Mouse (Mus musculus) small intestine, adult 2 months (tissue): ENCODE data around the gene Fzd9. TPM values are rescaled to one million over a fixed set of nuclear protein-coding genes. Genes with fewer than 3 reads are reported as not detected.

Source experiments
- H3K27ac ChIP-seq: fragments of 200-500 bp; 2 replicates; pipeline ENCODE4 v1.5.1; 2012; ENCODE audit warnings: low read depth, low read length, control low read depth, inconsistent platforms; ENCODE audit not compliant: insufficient read depth
- H3K27me3 ChIP-seq: fragments of 200-500 bp; 2 replicates; pipeline ENCODE4 v1.6.1; 2012; ENCODE audit warnings: mild to moderate bottlenecking, moderate library complexity, low read length, inconsistent platforms; ENCODE audit not compliant: control insufficient read depth, insufficient read depth
- H3K36me3 ChIP-seq: fragments of 200-500 bp; 2 replicates; pipeline ENCODE4 v1.6.1; 2012; ENCODE audit warnings: mild to moderate bottlenecking, low read length, control low read depth, inconsistent platforms; ENCODE audit not compliant: control insufficient read depth, insufficient read depth
- H3K4me1 ChIP-seq: fragments of 200-500 bp; 2 replicates; pipeline ENCODE4 v1.6.1; 2012; ENCODE audit warnings: low read length, inconsistent platforms, mixed read lengths; ENCODE audit not compliant: control insufficient read depth, insufficient read depth, insufficient read length
- H3K4me3 ChIP-seq: fragments of 200-500 bp; 2 replicates; pipeline ENCODE4 v1.5.1; 2012; ENCODE audit warnings: low read depth, mild to moderate bottlenecking, control low read depth, inconsistent platforms, low read length, moderate library complexity
- CTCF ChIP-seq: fragments of 200-500 bp; IDR thresholded peaks from 2 replicates; pipeline ENCODE4 v1.5.1; 2012; ENCODE audit warnings: low read depth, mild to moderate bottlenecking, control low read depth, inconsistent platforms, low read length, moderate library complexity, mixed read lengths; ENCODE audit not compliant: insufficient replicate concordance, insufficient read length; ENCODE audit errors: extremely low read depth
- POLR2A ChIP-seq: fragments of 200-500 bp; IDR thresholded peaks from 2 replicates; pipeline ENCODE4 v1.6.1; 2012; ENCODE audit warnings: low read depth, mild to moderate bottlenecking, control low read depth, inconsistent platforms, low read length, moderate library complexity
- WGBS: fragments of 180-500 bp; shearing (Covaris S2); methylation state at CpG from one replicate; pipeline ENCODE4 v1.1.7; 2018; 5-methylcytosine and 5-hydroxymethylcytosine counted together
- polyA plus RNA-seq: library from polyadenylated mRNA; depleted of rRNA; stranded (reverse); fragments of >200 nt; gene quantifications from 2 replicates; pipeline ENCODE4 v1.2.3, GENCODE M21; 2012

Gene Fzd9
- polyA plus RNA-seq, 1 experiment, result 8.7 TPM

GRCm38 (mm10) chr5:135258280-135259150 is 7.5 kb upstream of the Fzd9 start:
- H3K4me1 ChIP-seq, result no peaks in the 10 kb centered on the region
- H3K4me3 ChIP-seq, result no peak overlapping the region
- no peak overlapping the region for H3K27ac ChIP-seq

GRCm38 (mm10) chr5:135257559-135257958 is 6.5 kb upstream of the Fzd9 start:
- Histone ChIP-seq H3K4me1 (no peaks in the 10 kb centered on the region), H3K27me3 (no peaks in the 10 kb centered on the region), H3K27ac (no peak overlapping the region), H3K4me3 (no peak overlapping the region), H3K36me3 (no peaks in the 10 kb centered on the region)
- TF ChIP-seq CTCF (no peak; the same call in 1 of the 2 replicates), POLR2A (no peak)
- WGBS, result 84% methylated on average over 12 of the region's 12 CpGs

More at GRCm38 (mm10) chr5:135258280-135259150, 7.5 kb upstream of the Fzd9 start:
- 58% methylated on average over 30 of the region's 30 CpGs for WGBS
- H3K36me3 ChIP-seq, result no peaks in the 10 kb centered on the region
- TF ChIP-seq CTCF (no peak), POLR2A (no peak)
- no peaks in the 10 kb centered on the region for H3K27me3 ChIP-seq

- H3K27ac ChIP-seq, result no peak overlapping the region
- H3K4me1 ChIP-seq, result peaks cover 2% of the 10 kb centered on the region; the same call in 1 of the 2 replicates
- TF ChIP-seq POLR2A, result no peak
- TF ChIP-seq CTCF, result no peak
- H3K27me3 ChIP-seq, result no peaks in the 10 kb centered on the region
- no peak overlapping the region for H3K4me3 ChIP-seq
- H3K36me3 ChIP-seq, result no peaks in the 10 kb centered on the region
- 85% methylated on average over 3 of the region's 3 CpGs for WGBS
Observed at GRCm38 (mm10) chr5:135256166-135256565, 5.1 kb upstream of the Fzd9 start.

GRCm38 (mm10) chr5:135253741-135254401 is 2.8 kb upstream of the Fzd9 start:
- Histone ChIP-seq H3K36me3 (no peaks in the 10 kb centered on the region), H3K27ac (no peak overlapping the region), H3K4me3 (no peak overlapping the region), H3K27me3 (peaks cover 14% of the 10 kb centered on the region), H3K4me1 (peaks cover 12% of the 10 kb centered on the region)
- TF ChIP-seq POLR2A, result no peak
- TF ChIP-seq CTCF, result no peak
- WGBS, result 42% methylated on average over 12 of the region's 12 CpGs

- peaks cover 14% of the 10 kb centered on the region for H3K27me3 ChIP-seq
- TF ChIP-seq POLR2A (no peak), CTCF (no peak)
- H3K36me3 ChIP-seq, result peaks cover 10% of the 10 kb centered on the region
- WGBS, result 2% methylated on average over 92 of the region's 92 CpGs
- peaks cover 12% of the 10 kb centered on the region for H3K4me1 ChIP-seq
- H3K27ac ChIP-seq, result no peak overlapping the region
- peak overlapping the region; percentile 67 for H3K4me3 ChIP-seq
Observed at GRCm38 (mm10) chr5:135250186-135251078, 598 bp downstream of the Fzd9 start.

- TF ChIP-seq POLR2A, result no peak
- TF ChIP-seq CTCF, result no peak
- Histone ChIP-seq H3K4me1 (peaks cover 12% of the 10 kb centered on the region), H3K36me3 (peaks cover 22% of the 10 kb centered on the region), H3K27me3 (peaks cover 14% of the 10 kb centered on the region), H3K27ac (no peak overlapping the region), H3K4me3 (no peak overlapping the region; the same call in 1 of the 2 replicates)
- 87% methylated on average over 16 of the region's 16 CpGs for WGBS
Observed at GRCm38 (mm10) chr5:135248956-135249676, 1.9 kb downstream of the Fzd9 start.
